Mouse (Mus musculus) right cerebral cortex, adult 18-20 months (tissue): ENCODE measurements around the gene Barhl1.

Experiments used
- DNase-seq: peaks from one replicate; pipeline ENCODE4 v3.0.0; 2022; ENCODE audit warnings: mixed read lengths

Gene Barhl1

GRCm38 (mm10) chr2:28911331-28912038 lies 5.0 kb downstream of the Barhl1 start:
- no peak for DNase-seq

GRCm38 (mm10) chr2:28910877-28911276 lies 5.6 kb downstream of the Barhl1 start:
- no peak for DNase-seq

DNA sequence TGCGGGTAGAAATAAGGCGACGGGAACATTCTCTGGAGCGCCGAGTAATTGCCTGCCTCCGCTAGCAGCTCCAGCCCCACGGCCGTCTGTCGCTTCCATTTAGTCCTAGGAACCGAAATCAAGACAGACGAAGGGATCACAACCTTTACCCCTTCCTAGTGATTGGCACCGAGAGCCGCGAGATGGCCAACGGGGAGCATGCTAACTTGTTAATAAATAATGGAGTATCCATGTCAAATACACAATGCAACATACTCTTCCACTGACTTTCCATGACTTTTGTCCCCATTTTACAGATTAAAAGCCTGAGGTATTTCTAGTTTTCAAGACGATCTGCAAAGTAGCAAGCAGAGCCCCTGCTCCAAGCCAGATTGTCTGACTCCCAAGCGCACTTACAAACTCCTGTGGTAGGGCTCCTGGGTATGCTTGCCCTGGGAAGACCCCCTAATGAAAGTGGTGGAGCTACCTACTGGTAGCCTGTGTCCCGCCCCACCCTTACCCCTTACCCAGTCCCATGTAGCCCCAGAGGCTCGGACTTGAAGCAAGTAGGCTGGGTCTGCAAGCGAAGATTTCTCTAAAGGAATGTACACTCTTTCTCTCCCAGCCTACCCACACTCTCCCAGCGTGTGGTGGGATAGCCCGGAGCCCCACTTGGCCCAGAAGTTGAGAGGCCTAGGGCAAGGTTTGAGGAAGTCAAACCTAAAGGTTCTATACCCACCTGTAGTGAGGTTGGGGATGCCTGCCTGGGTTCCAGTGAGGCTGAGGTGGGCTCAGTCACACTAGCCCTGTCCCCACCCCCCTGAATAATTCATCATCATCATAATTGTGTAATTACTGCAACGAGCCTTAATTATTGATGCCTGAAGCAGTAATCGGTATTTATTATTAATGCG lies 6.4 kb downstream of the Barhl1 start:
- DNase-seq, result no peak

- no peak for DNase-seq
Measured at GRCm38 (mm10) chr2:28909186-28909817, 7.2 kb downstream of the Barhl1 start.

DNA sequence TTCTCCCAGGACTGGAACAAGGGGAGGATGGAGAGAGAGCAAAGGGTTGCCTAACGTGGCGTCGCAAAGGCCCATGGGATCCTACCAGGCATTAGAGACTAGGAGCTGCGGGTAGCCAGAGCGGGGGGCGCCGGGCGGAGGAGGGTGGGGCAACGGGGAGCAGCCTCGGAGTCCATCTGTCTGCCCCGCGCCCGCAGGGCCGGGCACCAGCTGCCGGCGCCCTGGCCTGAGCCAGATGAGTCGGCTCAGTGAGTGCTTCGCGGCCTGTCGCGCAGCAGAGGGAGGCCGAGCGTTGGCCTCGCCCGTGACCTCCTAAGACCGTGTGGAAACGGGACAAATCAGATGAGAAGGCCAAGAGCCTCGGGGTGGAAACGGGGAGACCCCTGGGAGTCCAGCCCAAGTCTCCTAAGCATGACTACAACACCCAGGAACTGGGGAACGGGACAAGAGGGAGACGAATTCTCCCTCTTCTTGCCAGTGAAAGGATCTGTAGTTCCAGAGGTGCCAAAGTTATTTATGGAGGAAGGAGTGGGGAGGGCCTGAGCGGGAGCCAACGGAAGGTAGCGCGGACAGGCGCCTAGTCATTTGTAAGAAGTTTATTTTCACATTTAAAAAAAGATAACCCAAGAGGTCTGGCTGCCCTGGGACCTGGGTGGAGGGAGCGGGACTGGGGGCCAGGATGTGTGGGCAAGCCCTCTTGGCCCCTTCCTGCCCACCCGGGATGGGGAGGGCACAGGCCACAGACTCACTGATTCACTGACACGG lies 7.9 kb downstream of the Barhl1 start:
- DNase-seq, result no peak

GRCm38 (mm10) chr2:28907691-28908388 lies 8.6 kb downstream of the Barhl1 start:
- no peak for DNase-seq

GRCm38 (mm10) chr2:28905561-28905960 lies 10.9 kb downstream of the Barhl1 start:
- no peak for DNase-seq

GRCm38 (mm10) chr2:28904786-28905185 lies 11.7 kb downstream of the Barhl1 start:
- no peak for DNase-seq

DNA sequence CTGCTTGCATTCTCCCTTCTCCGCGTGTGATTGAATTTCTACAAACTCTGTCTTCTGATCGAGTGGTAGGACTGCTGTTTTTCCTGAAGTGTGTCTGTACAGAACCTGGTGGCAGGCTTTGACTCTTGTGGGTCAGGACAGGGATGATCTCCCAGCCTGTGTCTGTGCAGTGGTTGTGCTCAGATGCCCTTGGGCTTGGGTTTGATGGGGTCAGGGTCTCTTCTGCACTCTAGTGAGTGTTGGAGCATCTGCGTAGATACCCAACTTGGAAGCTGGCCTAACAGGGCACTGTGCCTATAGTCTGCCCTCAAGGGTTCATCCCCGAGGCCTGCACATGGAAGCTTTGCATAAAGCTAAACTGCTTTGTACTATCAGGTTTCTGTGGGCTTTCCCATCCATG lies 12.6 kb downstream of the Barhl1 start:
- DNase-seq, result no peak

DNA sequence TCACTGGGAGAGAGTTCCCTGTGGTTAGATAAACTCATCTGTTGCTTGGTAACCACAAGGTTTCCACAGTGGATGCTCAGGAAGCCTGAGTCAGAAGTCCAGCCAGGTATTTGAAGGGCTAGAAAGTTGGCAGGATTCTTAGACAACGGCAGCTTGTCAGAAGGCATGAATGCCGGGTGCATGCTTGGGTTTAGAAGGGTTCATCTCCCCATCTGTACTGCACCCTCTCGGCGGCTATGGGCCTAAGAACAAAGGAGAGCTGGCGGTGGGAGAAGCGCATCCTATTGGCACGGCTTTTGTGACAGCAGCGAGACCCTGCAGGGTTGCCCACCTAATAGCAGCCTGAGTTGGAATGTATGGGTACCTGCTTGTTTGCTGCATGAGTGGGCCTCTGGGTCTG lies 14.2 kb downstream of the Barhl1 start:
- DNase-seq, result no peak

DNA sequence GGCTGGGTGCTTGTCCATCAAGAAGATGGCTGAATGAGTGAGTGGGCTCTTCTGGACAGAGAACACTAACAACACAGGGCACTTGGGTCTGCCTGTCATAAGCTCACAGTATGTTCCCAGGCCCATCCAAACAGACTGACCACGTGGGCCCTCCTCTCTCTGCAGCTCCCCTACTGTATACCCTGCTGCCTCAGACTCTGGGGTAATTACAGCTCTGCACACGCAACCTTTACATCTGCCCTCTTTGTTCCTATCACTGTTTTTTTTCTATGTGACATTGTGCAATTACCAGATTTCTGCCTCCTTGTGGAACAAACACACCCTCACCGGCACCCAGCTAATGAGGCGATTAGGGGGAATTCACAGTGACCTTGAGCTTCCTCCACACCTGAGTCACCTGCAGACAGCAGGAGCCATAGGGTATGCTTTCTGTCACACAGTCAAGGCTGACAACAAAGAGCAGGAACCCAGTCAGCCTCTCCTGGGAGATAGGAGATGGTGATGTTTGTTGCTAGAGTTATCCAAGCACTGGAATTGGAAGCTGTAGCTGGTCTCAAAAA lies 19.0 kb downstream of the Barhl1 start:
- DNase-seq, result no peak

- no peak for DNase-seq
Measured at GRCm38 (mm10) chr2:28895876-28896275, 20.6 kb downstream of the Barhl1 start.

DNA sequence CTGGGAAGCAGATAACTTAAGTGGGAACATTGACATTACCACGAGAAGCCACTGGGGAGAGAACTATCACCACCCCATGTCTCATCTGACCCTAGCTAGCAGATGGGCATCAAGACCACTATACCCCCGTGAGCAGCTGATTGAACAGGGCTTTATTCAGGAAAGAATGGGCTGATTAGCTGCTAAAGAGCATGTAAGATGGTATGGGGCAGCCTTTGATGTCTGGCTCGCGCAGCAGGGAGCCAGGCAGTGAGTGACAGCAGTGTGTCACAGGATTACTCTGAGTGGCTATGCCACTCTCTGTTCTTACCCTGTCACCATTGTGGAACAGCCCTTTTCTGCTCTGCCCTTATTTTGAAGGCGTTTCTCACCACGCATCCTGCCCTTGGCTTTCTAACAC lies 22.9 kb downstream of the Barhl1 start:
- DNase-seq, result no peak

DNA sequence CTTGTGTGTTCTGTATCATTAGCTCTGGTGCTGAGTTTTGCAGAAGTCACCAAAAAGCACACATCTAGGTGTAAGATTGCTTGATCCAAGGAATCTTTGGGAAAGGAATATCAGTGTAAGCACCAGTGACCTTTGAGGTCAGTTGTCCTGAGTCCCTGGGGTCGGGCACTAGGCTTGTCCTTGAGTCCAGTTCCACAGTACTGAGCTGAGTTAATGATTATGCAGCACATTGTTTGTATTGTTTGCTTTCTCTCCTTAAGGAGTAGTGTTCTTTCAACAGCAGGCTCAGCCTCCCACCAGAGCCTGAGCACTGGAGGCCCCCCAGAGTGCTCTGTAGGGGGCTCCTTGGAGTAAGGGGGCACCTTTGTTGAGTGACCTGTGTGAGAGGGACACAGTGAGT lies 23.7 kb downstream of the Barhl1 start:
- DNase-seq, result no peak

DNA sequence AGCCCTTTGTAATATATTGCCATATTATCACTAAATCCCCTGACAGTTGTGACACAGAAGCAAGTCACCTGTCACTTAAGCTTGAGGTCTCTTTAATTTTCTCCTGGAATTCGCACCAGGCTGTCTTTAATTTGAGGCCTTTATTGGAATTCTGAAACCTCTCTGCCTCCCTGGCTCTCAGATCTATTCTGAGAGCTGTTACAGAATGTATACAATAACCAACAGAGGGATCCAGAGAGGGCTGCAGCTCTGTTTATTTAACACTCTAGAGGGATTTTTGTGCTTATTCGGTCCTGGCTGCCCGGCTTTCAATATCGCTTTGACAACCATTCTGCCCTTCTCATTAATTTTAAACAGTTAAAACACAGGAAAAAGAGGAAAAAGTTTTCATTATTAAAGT lies 31.6 kb downstream of the Barhl1 start:
- DNase-seq, result no peak

- no peak for DNase-seq
Measured at GRCm38 (mm10) chr2:28882826-28883485, 33.5 kb downstream of the Barhl1 start.

DNA sequence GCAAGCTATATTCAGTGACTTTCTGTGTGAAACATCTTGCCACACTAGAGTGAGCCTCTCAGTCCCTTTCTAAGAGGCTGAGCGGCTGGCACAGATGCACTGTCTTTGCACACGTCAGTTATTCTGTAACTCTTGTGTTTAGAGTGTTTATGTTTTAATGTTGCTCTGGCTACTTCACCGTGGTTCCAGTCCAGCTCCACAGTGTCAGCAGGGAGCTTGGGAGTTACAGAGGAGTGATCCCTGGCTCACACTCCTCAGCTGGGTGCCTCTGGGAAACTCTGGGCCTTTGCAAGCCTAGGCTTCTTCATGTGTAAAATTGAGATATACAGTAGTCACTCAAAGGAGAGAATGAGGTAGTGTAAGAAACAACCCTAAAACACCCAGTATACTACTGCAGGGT lies 34.4 kb downstream of the Barhl1 start:
- no peak for DNase-seq

- DNase-seq, result no peak
Measured at GRCm38 (mm10) chr2:28881275-28881674, 35.2 kb downstream of the Barhl1 start.

- DNase-seq, result no peak
Measured at GRCm38 (mm10) chr2:28875554-28875953, 40.9 kb downstream of the Barhl1 start.

DNA sequence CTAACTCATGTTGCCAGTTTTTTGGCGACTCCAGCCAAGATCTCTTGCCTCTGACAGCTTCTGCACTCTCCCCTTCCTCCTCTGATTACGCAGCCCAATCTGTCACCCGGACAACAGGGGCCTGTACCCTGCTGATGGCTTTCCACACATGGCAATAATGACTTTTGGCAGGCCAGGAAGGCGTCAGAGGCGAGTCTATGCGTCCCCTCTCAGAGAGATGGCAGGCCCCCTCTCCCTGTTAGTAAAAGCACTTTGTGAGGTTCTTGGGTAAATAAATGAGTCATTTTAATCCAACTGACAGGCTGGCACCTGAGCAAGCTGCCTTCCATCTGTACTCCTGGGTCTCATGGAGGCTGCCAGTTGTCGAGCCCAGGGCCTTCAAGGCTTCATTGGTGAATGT lies 49.0 kb downstream of the Barhl1 start:
- no peak for DNase-seq

- DNase-seq, result no peak
Measured at GRCm38 (mm10) chr2:28863857-28864256, 52.6 kb downstream of the Barhl1 start.
